Mouse (Mus musculus) effector memory CD4-positive, alpha-beta T cell, adult 7 months (primary cell): Measurements from ENCODE around the gene Chaf1a. TPM values are rescaled to one million over a fixed set of nuclear protein-coding genes. Genes with fewer than 3 reads are reported as not detected.

Experiments used
- polyA plus RNA-seq: library from polyadenylated mRNA; unstranded; fragments of 100-300 nt; shearing (Covaris generic); gene quantifications from one replicate; pipeline ENCODE4 v1.2.1, GENCODE M21; 2017

The Chaf1a gene
- polyA plus RNA-seq = 1.3 TPM

DNA sequence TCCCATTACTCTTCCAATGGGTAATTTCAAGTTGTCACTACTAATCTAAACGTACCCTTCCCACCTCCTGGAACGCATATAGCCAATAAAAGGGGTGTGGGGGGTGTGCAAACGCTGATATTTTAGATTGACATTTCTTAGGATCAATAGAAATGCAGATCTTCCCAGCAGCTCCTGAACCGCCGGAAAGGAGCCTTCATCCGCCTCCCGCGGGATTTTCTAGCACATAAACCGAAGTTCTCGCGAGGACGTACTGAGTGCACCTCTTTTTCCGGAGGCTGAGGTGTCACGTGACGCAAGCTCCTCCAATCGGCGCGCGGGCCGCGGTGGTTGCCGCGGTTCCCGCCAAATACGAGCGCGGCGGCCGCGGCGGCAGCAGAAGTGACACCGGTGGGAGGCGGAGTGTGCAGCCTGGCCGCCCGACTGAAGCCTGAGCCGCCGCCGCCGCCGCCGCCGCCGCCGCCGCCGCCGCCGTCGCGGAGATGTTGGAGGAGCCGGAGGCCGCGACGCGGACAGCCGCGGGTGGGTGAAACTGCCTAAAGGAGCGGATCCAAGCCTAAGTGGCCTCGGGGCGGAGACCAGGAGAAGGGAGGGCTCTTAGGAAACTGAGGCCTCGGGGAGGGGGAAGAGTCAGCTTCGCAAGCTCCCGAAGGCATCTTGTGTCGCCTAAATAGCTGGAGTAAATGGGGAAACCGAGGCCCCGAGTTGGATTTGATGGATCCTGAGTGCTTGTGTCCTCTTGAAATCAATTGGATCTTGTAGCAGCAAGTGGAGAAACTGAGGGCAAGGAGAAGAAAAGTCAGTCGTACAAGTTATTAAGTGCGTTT is at the start of gene Chaf1a:
Gene Chaf1a (plus strand): TSS at position 410 of the 827 bp plus-strand sequence.

DNA sequence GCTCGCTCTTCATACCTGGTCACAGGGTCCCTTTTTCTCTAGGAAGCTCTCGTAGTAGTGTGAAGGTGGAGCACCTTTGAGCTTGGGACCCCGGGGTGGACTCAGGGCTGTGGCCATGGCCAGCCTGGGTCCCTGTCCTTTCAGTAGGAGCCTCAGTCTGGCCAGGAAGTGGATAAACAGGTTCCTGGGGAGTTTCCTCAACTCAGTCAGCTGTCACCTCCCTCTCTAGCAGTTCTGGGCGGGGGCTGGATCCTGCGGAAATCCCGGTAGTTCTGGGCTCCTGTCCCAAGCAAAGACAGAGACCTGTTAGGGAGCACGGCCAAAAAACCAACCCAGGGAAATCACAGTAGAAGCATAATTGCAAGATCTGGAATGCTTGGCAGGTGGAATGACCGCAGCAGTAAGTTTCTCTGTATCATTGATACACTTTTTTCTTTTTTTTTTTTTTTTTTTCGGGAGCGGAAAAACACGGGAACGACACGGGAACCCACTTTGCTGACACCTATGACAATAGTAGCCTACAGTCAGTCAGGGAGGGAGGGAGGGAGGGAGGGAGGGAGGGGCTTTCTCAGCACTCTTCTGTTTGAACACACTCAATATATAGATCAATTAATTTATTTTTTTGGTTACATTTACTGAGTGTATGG is 34.7 kb upstream of the Chaf1a start, which contains the start of the genes Stap2 and Mpnd:
Gene Stap2 (minus strand): TSS at position 170 of the 647 bp plus-strand sequence.
Gene Mpnd (plus strand): TSS at position 297 of the 647 bp plus-strand sequence.

DNA sequence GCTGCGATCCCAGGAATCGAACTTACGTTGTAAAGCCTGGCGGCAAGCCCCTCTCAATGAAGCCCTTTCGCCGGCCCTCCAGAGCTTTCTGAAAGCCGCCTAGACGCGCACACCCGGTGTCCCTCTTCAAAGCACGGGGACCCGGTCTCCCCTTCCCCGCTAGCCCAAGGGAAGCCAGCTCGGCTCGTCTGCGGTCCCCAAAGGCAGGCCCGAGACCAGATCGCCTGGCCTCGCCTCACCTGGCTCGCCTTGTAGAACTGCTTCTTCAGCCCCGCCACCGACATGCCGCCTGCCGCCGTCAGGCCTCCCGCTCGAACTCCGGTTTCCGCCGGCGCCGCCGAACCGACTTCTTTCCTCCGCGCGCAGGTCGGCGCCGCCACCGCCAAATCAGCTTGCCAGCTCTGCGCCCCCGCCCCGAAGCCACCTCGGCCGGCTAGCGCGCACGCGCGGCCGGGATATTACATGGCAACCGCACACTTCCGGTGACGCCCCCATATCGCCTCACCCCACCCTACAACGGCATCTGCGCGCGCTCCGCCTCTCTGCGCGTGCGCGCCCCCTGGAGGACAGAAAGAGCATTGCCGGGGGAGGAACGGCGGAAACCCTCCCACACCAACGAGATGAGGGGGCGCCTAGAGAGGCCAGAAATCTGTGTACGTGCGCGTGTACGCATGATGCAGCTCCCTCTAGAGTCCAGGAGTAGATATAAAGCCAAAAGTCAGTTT is 3.9 kb upstream of the Chaf1a start, which contains the start of gene Sh3gl1:
Gene Sh3gl1 (minus strand): TSS at position 460 of the 725 bp plus-strand sequence.

DNA sequence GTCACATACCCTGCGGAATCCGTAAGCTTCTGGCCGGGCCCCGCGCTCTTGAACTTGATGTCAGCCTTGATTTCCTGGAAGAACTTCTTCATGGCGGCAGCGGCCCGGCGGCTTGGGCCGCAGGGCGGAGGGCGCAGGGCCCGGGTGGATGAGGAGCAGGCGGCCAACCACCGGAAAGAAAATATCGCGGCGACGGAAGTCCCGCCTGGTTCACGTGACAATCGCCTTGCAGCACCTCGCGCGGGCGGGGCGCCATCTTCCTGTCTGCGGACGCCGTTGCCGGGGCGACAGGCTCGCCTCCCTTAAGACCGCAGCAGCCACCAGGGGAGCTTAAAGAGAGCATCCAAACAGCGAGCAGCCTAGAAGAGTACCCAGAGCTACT is 34.6 kb downstream of the Chaf1a start, which contains the start of gene Ubxn6:
Gene Ubxn6 (minus strand): TSS at position 202 of the 382 bp plus-strand sequence.

DNA sequence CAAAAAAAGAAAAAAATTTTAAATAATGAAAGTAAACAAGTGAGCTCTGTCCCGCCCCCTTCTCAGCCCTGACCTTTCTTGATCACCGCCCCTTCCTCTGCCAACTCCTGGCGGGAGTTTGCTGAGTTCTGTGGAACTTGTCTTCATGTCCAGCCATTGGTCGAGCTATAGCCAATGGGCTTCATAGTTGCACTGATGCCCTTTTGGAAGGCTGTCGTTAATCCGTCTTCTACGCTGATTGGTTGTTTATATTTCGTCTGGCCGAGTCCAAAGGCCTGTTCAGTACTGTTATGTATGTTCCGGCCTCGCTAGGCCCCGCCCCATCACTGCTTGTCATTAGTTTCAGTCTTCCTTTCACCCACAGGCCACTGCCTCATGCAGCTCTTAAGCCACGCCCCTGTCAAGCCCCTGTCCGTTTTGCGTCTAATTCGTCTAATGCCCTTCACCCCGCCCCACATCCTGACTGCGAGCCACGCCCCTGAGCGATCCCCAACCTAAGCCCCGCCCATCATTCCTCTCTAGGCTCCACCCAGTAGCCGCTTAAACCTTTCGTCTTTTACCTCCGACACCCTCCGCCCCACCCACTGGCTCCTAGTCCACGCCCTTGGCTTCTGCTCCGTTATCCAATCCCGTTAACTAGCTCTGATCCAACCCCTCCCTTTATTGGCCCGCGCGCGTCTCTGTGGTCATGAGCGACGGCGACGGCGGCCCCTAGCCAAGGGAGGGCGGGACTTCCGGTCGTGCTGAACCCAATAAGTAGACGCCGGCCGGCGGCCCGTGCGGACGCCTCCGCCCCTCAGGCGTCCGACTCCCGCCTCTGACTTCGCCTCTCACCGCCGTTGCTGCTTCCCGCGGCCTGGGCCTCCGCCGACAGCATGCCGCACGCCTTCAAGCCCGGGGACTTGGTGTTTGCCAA is 38.9 kb downstream of the Chaf1a start, which contains the start of gene Hdgfl2:
Gene Hdgfl2 (plus strand): TSS at position 755 of the 916 bp plus-strand sequence.

DNA sequence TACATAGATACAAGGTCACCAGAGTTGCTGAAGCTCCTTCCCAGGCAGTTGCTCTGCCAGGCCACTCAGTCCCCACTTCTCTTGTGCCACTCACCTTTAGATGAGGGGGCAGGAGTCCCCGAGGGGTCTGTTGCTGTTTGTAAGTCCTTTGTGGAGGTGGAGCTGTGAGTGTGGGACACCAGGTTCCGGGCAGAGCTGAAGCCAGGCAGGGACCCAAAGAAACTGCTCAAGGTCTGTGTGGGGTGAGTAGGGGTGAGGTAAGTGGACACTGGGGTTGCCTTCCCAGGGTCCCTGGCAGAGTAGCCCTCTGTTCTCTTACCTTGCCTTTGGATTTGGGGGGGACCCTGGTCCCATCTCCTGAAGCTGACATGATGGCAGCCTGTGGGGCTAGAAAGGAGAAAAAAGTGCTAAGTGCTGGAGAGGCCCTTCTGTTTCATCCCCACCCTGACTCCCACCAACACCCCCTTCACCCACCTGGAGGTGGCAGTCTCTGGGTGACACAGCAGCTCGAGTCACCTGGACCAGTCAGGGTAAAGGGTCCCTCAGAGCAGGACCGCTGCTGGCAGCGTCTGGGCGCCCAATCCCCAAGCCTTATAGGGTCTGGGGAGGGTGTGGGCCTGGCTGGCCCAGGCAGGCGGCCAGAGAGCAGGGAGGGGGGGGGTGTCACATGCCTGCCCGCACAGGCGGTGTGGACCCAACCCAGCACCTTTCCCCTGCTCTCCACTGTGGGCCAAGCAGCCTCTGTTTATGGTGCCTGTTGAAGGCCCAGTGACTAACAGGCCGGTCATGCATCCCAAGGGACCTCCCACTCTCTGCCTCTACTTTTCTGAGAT is 69.2 kb downstream of the Chaf1a start, which contains the start of gene Plin4:
Gene Plin4 (minus strand): TSS at position 585 of the 833 bp plus-strand sequence.

DNA sequence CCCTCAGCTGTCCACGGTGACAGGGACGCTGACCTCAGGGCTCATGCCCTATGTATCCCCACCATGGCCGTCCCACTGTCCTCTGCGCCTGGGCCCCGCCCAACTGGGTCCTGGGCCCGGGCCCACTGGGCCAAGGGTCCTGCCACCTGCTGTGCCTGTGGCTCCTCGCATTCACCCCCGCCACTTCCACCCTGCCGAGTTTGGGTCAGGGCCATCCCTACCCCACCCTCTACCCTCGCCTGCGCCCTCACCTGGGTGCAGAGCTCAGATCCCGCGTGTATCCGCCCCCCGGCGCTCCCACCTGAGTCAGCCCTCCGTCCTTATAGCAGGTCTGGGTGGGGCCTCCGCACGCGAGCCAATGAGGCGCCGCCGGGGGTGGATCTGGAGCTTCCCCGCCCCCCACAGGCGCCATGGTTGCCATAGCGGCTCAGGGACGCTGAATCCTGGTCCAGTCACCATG is 77.0 kb downstream of the Chaf1a start, which contains the start of gene Plin5:
Gene Plin5 (minus strand): TSS at position 346 of the 460 bp plus-strand sequence.

DNA sequence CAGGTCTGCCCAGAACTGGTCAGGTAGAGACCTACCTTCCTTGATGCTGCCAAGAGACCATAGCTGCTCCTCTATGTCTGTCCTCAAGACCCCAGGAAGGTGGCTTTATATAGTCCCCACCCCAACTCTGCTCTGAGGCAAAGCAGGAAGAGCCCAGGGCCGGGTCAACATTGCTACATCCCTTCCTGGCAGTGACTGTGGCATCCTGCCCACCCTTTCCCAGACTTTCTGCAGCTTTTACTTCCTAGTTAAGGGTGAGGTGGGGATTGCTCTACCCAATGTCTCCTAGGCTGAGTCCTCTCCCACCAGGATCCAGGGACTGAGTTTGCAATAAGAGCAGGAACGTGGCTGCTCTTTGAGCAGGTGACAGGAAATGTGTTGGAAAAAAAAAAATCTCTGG is 81.6 kb downstream of the Chaf1a start, which contains the start of gene Lrg1:
Gene Lrg1 (minus strand): TSS at position 176 of the 400 bp plus-strand sequence.

Other genes with a start within 250 kb of the Chaf1a start
- gene Zfp119a, start 161.5 kb upstream of the Chaf1a start, polyA plus RNA-seq = 17.7 TPM
- gene Zfp959, start 148.3 kb upstream of the Chaf1a start, polyA plus RNA-seq = 37.1 TPM
- gene Zfp119b, start 90.9 kb upstream of the Chaf1a start, polyA plus RNA-seq = 6.9 TPM
- gene Ebi3, start 87.8 kb upstream of the Chaf1a start, polyA plus RNA-seq = 0.33 TPM
- 32.0 TPM for gene Yju2, start 81.3 kb upstream of the Chaf1a start, polyA plus RNA-seq
- 1.0 TPM for gene Shd, start 70.0 kb upstream of the Chaf1a start, polyA plus RNA-seq
- gene Fsd1, start 53.9 kb upstream of the Chaf1a start, polyA plus RNA-seq = not detected
- gene Stap2, start 34.9 kb upstream of the Chaf1a start, polyA plus RNA-seq = 2.3 TPM
- 158 TPM for gene Mpnd, start 34.7 kb upstream of the Chaf1a start, polyA plus RNA-seq
- gene Sh3gl1, start 3.8 kb upstream of the Chaf1a start, polyA plus RNA-seq = 137 TPM
- gene Ubxn6, start 34.6 kb downstream of the Chaf1a start, polyA plus RNA-seq = 64.9 TPM
- gene Hdgfl2, start 39.2 kb downstream of the Chaf1a start, polyA plus RNA-seq = 113 TPM
- not detected for gene Plin4, start 69.4 kb downstream of the Chaf1a start, polyA plus RNA-seq
- gene Plin5, start 77.2 kb downstream of the Chaf1a start, polyA plus RNA-seq = not detected
- gene Lrg1, start 81.6 kb downstream of the Chaf1a start, polyA plus RNA-seq = not detected
- not detected for gene Sema6b, start 99.9 kb downstream of the Chaf1a start, polyA plus RNA-seq
- gene Tnfaip8l1, start 122.0 kb downstream of the Chaf1a start, polyA plus RNA-seq = 22.7 TPM
- 48.9 TPM for gene Mydgf, start 143.5 kb downstream of the Chaf1a start, polyA plus RNA-seq
- gene Dpp9, start 178.5 kb downstream of the Chaf1a start, polyA plus RNA-seq = 44.4 TPM
- gene Fem1a, start 216.4 kb downstream of the Chaf1a start, polyA plus RNA-seq = 10.0 TPM
- gene Ticam1, start 236.3 kb downstream of the Chaf1a start, polyA plus RNA-seq = 2.6 TPM